In the genomic region with DNA sequence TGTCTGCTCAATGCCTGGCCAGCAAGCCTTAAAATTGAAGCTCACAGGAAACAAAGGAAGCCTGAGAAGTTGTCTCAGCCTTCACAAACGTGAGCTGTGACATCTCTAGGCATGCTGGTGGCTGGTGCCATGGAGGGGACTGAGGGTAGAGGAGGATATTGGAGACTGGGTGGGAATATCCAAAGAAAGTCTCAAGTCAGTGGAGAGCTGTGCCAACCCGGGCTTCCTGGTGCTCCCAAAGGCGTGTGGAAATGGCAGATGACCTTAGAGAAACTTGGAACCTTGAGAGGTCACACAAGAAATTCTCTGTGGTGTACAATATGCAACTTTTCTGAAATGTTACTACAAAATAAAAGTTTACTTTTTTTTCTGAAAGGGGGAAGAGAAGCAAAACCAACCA, we compare ENCODE assay signal across 20 mouse cellular contexts. TPM values are rescaled to one million over a fixed set of nuclear protein-coding genes. Genes with fewer than 3 reads are reported as not detected.
"Had no signal": no experiment of that assay in that cellular context is flagged by ENCODE, and none has a peak within 500 bp of the region (broad histone marks: within the 10 kb centered on the region; RNA-seq: fewer than 3 reads in every experiment).

No protein-coding gene starts in this region.

- H3K27ac ChIP-seq: lung, embryonic 15.5 days; macrophage; midbrain, embryonic 13.5 days; midbrain, embryonic 15.5 days; neural tube, embryonic 12.5 days; stomach, embryonic 15.5 days; stomach, postnatal 0 days had no signal

- H3K9ac ChIP-seq: lung, embryonic 15.5 days; midbrain, embryonic 13.5 days; midbrain, embryonic 15.5 days; neural tube, embryonic 12.5 days; stomach, embryonic 15.5 days had no signal

- H3K36me3 ChIP-seq: lung, embryonic 15.5 days; midbrain, embryonic 13.5 days; midbrain, embryonic 15.5 days; neural tube, embryonic 12.5 days; stomach, embryonic 15.5 days had no signal

- H3K27me3 ChIP-seq: lung, embryonic 15.5 days; midbrain, embryonic 15.5 days; neural tube, embryonic 12.5 days had no signal

- DNase-seq: lung, adult 2 months; lung, postnatal 14 days; lung, postnatal 36 days; right cerebral cortex, postnatal 14 days; thymus, adult 2 months; thymus, postnatal 25 days; thymus, postnatal 4 days had no signal

- H3K4me3 ChIP-seq: lung, embryonic 15.5 days; megakaryocyte, embryonic 14.5 days; midbrain, embryonic 13.5 days; midbrain, embryonic 15.5 days; neural tube, embryonic 12.5 days; stomach, embryonic 15.5 days had no signal

RNA-seq across cellular contexts. Expression of a gene that starts 27.6 kb away (rescaled TPM):
- total RNA-seq: megakaryocyte progenitor cell, adult 5-6 weeks; midbrain, postnatal 0 days; monocyte, adult 5-6 weeks had no signal
- polyA plus RNA-seq: lung, adult 2 months; macrophage; midbrain, embryonic 13.5 days; midbrain, postnatal 0 days; neural tube, embryonic 14.5 days; urinary bladder, adult 2 months had no signal
